15 mouse cellular contexts compared by ENCODE assay signal in genomic region chr2:77975606-77976005, GRCm38 (mm10). TPM values are rescaled to one million over a fixed set of nuclear protein-coding genes. Genes with fewer than 3 reads are reported as not detected.
DNase-seq lines count a peak whose midpoint lies in the region; ATAC-seq and TF ChIP-seq lines count a peak whose summit lies in the region.
"Had no signal": no experiment of that assay in that cellular context is flagged by ENCODE, and none has a peak within 500 bp of the region (broad histone marks: within the 10 kb centered on the region; RNA-seq: fewer than 3 reads in every experiment).

No protein-coding gene starts in this region.

- H3K4me3 ChIP-seq in lung, adult 2 months (replicated peaks; ENCODE audit: extremely low read depth, low read depth, low read length) = no peak overlapping the region
- no peak overlapping the region for H3K4me3 ChIP-seq in embryonic fibroblast, embryonic 13.5 days (ENCODE audit: insufficient read depth, low read length)
- H3K4me3 ChIP-seq in limb, embryonic 15.5 days = no peak overlapping the region
- H3K4me3 ChIP-seq: erythroblast, embryonic 14.5 days; liver, embryonic 15.5 days; megakaryocyte, embryonic 14.5 days had no signal

- no peak for TF ChIP-seq POLR2A in lung, adult 2 months (IDR thresholded peaks at IDR 0.05; ENCODE audit: borderline replicate concordance, extremely low read depth, low read depth, low read length)
- TF ChIP-seq POLR2A in embryonic fibroblast, embryonic 13.5 days (IDR thresholded peaks at IDR 0.05; ENCODE audit: low read depth, low read length) = no peak

- ATAC-seq in limb, embryonic 15.5 days (ENCODE audit: insufficient number of reproducible peaks, low FRiP score, low TSS enrichment, low read depth) = peak; percentile 74
- no peak for ATAC-seq in megakaryocyte-erythroid progenitor cell, adult 5-6 weeks (replicated peaks; ENCODE audit: low FRiP score, low TSS enrichment, poor library complexity, severe bottlenecking)

- no peaks in the 10 kb centered on the region for H3K27me3 ChIP-seq in limb, embryonic 15.5 days
- H3K27me3 ChIP-seq: liver, embryonic 15.5 days had no signal

- no peak overlapping the region for H3K4me2 ChIP-seq in limb, embryonic 15.5 days
- H3K4me2 ChIP-seq: liver, embryonic 15.5 days had no signal

- H3K4me1 ChIP-seq in lung, adult 2 months (ENCODE audit: control insufficient read depth, insufficient read depth, low read length) = no peaks in the 10 kb centered on the region
- no peaks in the 10 kb centered on the region for H3K4me1 ChIP-seq in embryonic fibroblast, embryonic 13.5 days (ENCODE audit: control insufficient read depth, insufficient read depth, low read length)
- 0 out of 2 replicates have a peak, but pooled peaks cover 2% of the 10 kb centered on the region for H3K4me1 ChIP-seq in limb, embryonic 15.5 days
- H3K4me1 ChIP-seq: liver, embryonic 15.5 days had no signal

- H3K9ac ChIP-seq in limb, embryonic 15.5 days = no peak overlapping the region
- H3K9ac ChIP-seq: liver, embryonic 15.5 days had no signal

- no peaks in the 10 kb centered on the region for H3K9me3 ChIP-seq in limb, embryonic 15.5 days
- H3K9me3 ChIP-seq: liver, embryonic 15.5 days had no signal

- no peaks in the 10 kb centered on the region for H3K36me3 ChIP-seq in limb, embryonic 15.5 days
- H3K36me3 ChIP-seq: G1E; liver, embryonic 15.5 days had no signal

- peak; percentile 8 for DNase-seq in embryo, embryonic 10 days (ENCODE audit: low spot score)
- no peak for DNase-seq in embryo, embryonic 9.5 days (ENCODE audit: extremely low spot score)
- peak; percentile 30 for DNase-seq in lung, postnatal 36 days
- no peak for DNase-seq in lung, adult 2 months
- DNase-seq in spleen, postnatal 4 days (ENCODE audit: low spot score in 2 of 2) = no peak
- DNase-seq: cerebellum, adult 9-10 months; gastrocnemius, postnatal 14 days; kidney, postnatal 25 days had no signal

- peak overlapping the region; percentile 75 for H3K27ac ChIP-seq in embryonic fibroblast, embryonic 13.5 days (ENCODE audit: insufficient read depth, low read length)
- no peak overlapping the region for H3K27ac ChIP-seq in limb, embryonic 15.5 days
- H3K27ac ChIP-seq: liver, embryonic 15.5 days had no signal

- TF ChIP-seq CTCF in lung, adult 2 months (IDR thresholded peaks at IDR 0.05; ENCODE audit: insufficient read depth, low read length) = no peak
- no peak for TF ChIP-seq CTCF in embryonic fibroblast, embryonic 13.5 days (IDR thresholded peaks at IDR 0.05; ENCODE audit: borderline replicate concordance, insufficient read depth, low read length)

- 63% methylated on average over 4 of the region's 4 CpGs for WGBS in lung, adult 2 months
- 28% methylated on average over 4 of the region's 4 CpGs for WGBS in limb, embryonic 15.5 days

RNA-seq across cellular contexts. Expression of gene Cwc22, which starts 29.4 kb away (rescaled TPM):
- 2.5 and 4.9 TPM in 2 replicates for polyA plus RNA-seq in lung, adult 2 months (2012; rRNA removed)
- polyA plus RNA-seq in embryonic fibroblast, embryonic 13.5 days (2011; ENCODE audit: insufficient read length, low read depth, missing spikeins) = 38.3 and 43.3 TPM in 2 replicates
- 30.9 and 31.5 TPM in 2 replicates for polyA plus RNA-seq in limb, embryonic 15.5 days (2015; fragmentation: Nextera tagmentation; extraction: Ambion mirVana)
- 54.6 and 59.3 TPM in 2 replicates for total RNA-seq in megakaryocyte-erythroid progenitor cell, adult 5-6 weeks (2014; fragmentation: Nextera tagmentation)
- 140 and 163 TPM in 2 replicates for total RNA-seq in megakaryocyte-erythroid progenitor cell, adult 5-6 weeks (2017)

Comparison
In these comparisons a context has a peak if more than half of its experiments do, and no peak if none do; other contexts are left out.
1. DNase-seq: peak in embryo, embryonic 10 days (single experiment) and lung, postnatal 36 days (single experiment); none in embryo, embryonic 9.5 days (single experiment), lung, adult 2 months (single experiment) and spleen, postnatal 4 days (0 of 2).